Mouse (Mus musculus) Patski (cell line): ENCODE measurements around the gene Gm20388. TPM values are rescaled to one million over a fixed set of nuclear protein-coding genes. Genes with fewer than 3 reads are reported as not detected.
A peak's percentile ranks its signal among the peaks of the same experiment; 100 is the strongest.

Experiments used
- ATAC-seq: fragments of 100-300 bp; one replicate; pipeline ENCODE4 v1.8.0; 2021
- CTCF ChIA-PET: fragments of 350-600 bp; sonication (Branson Sonifier 250); formaldehyde crosslinking; loops from one replicate; lab custom pipeline; 2022; ENCODE audit warnings: inconsistent platforms; lab: Charles Lee
- POLR2A ChIA-PET: fragments of 350-600 bp; sonication (Branson Sonifier 250); formaldehyde crosslinking; loops from one replicate; lab custom pipeline; 2022; ENCODE audit warnings: antibody characterized with exemption, inconsistent platforms; lab: Charles Lee
- DNase-seq: peaks from one replicate; pipeline ENCODE4 v3.0.0-alpha.2; 2011; ENCODE audit warnings: low read depth, low spot score
- H3K27me3 ChIP-seq: fragments of 371-371 bp; one replicate; pipeline ENCODE4 v1.5.1; 2021
- CTCF ChIP-seq: fragments of 100-300 bp; IDR thresholded peaks from one replicate; pipeline ENCODE4 v1.5.1; 2021
- in situ Hi-C: fragments of 300-500 bp; cut with MboI; formaldehyde crosslinking; loops from 3 replicates; pipeline ENCODE4 v1.11.1; 2018; ENCODE audit warnings: low pct_unique_long_range_greater_than_20kb, mixed read lengths
- polyA plus RNA-seq: library from polyadenylated mRNA; unstranded; gene quantifications from one replicate; pipeline ENCODE4 v1.2.3, GENCODE M21; 2021

Gm20388 gene
- polyA plus RNA-seq, 1 experiment from 2014 or later: 86.7 TPM

- in situ Hi-C loops: no loop called here
- POLR2A ChIA-PET: interaction anchor here (0.6 kb wide), 1 partner anchor 643 kb away, joined by 3 read pairs; no protein-coding TSS in a partner anchor
- H3K27me3 ChIP-seq: no peaks in the 10 kb centered on the region
- no peak for ATAC-seq
- TF ChIP-seq CTCF: no peak
- no peak for DNase-seq
- CTCF ChIA-PET: interaction anchor here (1.3 kb wide), 1 partner anchor 40 kb away, joined by 3 read pairs; no protein-coding TSS in a partner anchor
Measured at GRCm38 (mm10) chr8:124184078-124184477, 4273.4 kb downstream of the Gm20388 start.

DNA sequence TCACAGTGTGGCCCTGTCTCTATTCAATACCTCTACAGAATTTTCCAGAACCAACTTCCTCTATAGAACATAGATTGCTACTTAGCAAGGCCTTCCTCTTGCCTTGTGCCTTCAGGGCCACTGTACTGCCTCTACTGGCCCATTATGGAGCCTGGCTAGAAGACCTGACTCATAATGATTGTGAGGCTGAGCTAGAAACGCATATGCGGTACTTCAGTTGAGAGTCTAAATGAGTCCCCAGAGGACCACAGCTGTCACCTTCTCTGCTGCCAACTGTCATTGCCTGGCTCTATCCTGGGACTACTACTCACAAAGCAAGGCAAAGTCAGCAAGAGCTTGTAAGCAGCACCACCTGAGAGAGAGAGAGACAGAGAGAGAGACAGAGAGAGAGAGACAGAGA, 4273.9 kb downstream of the Gm20388 start:
- POLR2A ChIA-PET: no interaction called here
- H3K27me3 ChIP-seq: no peaks in the 10 kb centered on the region
- no peak for DNase-seq
- in situ Hi-C loops: no loop called here
- CTCF ChIA-PET: interaction anchor here (1.1 to 1.5 kb wide), 4 partner anchors 8 to 162 kb away, joined by 3 to 4 read pairs (median 4); no protein-coding TSS in a partner anchor
- no peak for ATAC-seq
- no peak for TF ChIP-seq CTCF

DNA sequence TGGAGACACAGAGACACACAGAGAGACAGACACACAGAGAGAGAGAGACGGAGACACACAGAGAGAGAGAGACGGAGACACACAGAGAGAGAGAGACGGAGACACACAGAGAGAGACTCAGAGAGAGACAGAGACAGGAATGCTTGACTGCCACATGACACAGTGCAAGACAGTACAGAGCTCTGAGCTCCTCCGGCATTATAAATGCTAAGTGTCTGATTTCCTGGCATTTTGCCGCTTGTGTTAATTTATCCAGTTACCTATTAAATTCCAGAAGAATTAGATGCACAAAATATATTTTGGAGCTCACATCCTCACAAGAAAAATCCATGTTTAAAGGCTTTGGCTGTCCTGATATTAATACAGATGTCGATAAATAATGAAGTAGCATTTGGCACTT, 4274.4 kb downstream of the Gm20388 start:
- no peaks in the 10 kb centered on the region for H3K27me3 ChIP-seq
- ChIA-PET CTCF (interaction anchor here (0.9 to 1.5 kb wide), 6 partner anchors 9 to 162 kb away, joined by 3 to 4 read pairs (median 4); no protein-coding TSS in a partner anchor), POLR2A (no interaction called here)
- ATAC-seq (no peak), DNase-seq (no peak)
- TF ChIP-seq CTCF: no peak
- in situ Hi-C loops: no loop called here

GRCm38 (mm10) chr8:124190388-124190787, 4279.7 kb downstream of the Gm20388 start:
- DNase-seq: no peak
- CTCF ChIA-PET: interaction anchor here (1.2 kb wide), 1 partner anchor 156 kb away, joined by 3 read pairs; no protein-coding TSS in a partner anchor
- no peak for ATAC-seq
- in situ Hi-C loops: no loop called here
- POLR2A ChIA-PET: interaction anchor here (0.6 kb wide), 1 partner anchor 28 kb away, joined by 4 read pairs; no protein-coding TSS in a partner anchor
- TF ChIP-seq CTCF: no peak
- no peaks in the 10 kb centered on the region for H3K27me3 ChIP-seq

DNA sequence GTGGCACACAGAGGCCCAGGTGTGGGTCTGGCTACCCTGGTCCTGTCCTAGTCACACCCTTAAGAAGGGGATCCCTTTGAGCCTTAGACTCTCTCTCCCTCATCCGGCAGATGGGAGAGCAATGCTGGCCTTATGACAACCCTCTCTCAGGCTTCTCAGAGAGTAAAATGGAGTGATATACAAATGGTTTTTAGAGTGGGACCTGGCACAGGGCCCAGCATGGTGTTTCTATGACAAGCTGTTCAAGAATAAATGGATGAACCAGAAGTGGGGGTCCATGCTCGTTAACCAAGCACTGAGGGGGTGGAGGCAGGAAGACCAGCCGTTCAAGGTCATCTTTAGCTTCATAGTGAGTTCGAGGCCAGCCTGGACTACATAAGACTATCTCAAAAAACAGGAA, 4281.6 kb downstream of the Gm20388 start:
- no peak for DNase-seq
- ChIA-PET CTCF (no interaction called here), POLR2A (no interaction called here)
- no peak for ATAC-seq
- TF ChIP-seq CTCF: no peak
- no peaks in the 10 kb centered on the region for H3K27me3 ChIP-seq
- in situ Hi-C loops: no loop called here

DNA sequence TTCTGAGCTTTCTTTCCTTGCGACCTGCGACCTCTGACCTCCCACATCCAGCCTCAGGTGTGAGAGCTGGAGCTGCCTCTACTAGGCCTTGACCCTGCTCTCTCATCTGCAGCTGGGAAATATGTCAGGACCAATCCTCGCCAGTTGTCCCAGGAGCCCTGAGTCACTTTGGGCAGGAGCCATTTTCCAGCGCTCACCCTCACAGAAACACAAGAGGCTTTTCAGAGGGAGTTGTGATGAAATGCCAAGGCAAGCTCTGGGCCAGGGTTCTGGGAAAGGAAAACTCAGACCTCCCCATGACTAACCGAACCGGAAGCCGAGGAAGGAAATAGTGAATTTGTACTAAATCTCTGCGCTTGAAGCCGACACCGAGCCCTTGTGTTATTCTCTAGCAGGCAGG, 4282.3 kb downstream of the Gm20388 start:
- no peak for DNase-seq
- no peaks in the 10 kb centered on the region for H3K27me3 ChIP-seq
- in situ Hi-C loops: no loop called here

DNA sequence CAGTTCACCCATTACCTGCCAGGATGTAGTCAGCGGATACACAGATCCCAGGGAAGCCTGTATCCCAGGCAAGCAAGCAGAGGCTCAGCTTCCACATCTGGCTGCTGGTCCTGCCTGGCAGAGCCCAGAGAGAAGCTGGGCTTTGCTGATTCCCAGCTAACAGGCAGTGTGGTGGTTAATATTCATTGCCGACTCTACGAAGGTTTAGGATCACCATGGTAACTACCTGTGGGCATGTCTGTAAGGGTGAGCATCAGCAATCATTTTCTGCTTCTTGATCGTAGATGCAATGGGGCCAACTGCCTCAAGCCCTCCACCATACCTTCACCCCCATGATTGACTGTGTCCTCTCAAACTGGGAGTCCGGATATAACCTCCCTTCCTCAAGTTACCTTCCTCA, 4283.4 kb downstream of the Gm20388 start:
- POLR2A ChIA-PET: interaction anchor here (0.6 kb wide), 1 partner anchor 228 kb away, joined by 4 read pairs; no protein-coding TSS in a partner anchor
- in situ Hi-C loops: no loop called here
- H3K27me3 ChIP-seq: no peaks in the 10 kb centered on the region

More for the DNA sequence above, 4282.3 kb downstream of the Gm20388 start:
- no peak for TF ChIP-seq CTCF
- ChIA-PET CTCF (no interaction called here), POLR2A (no interaction called here)
- no peak for ATAC-seq

GRCm38 (mm10) chr8:124196195-124196594, 4285.6 kb downstream of the Gm20388 start:
- CTCF ChIA-PET: interaction anchor here (0.9 to 2.1 kb wide), 3 partner anchors 8 to 55 kb away, joined by 3 to 5 read pairs (median 3); no protein-coding TSS in a partner anchor
- ATAC-seq (peak; percentile 87), DNase-seq (peak; percentile 83)
- in situ Hi-C loops: no loop called here
- POLR2A ChIA-PET: no interaction called here
- no peak for TF ChIP-seq CTCF
- H3K27me3 ChIP-seq: no peaks in the 10 kb centered on the region

More for the DNA sequence above, 4283.4 kb downstream of the Gm20388 start:
- no peak for DNase-seq
- no peak for ATAC-seq
- TF ChIP-seq CTCF: no peak
- CTCF ChIA-PET: interaction anchor here (0.6 kb wide), 1 partner anchor 18 kb away, joined by 3 read pairs; no protein-coding TSS in a partner anchor

- DNase-seq (no peak), ATAC-seq (no peak)
- no peaks in the 10 kb centered on the region for H3K27me3 ChIP-seq
- ChIA-PET CTCF (interaction anchor here (0.9 to 2.1 kb wide), 3 partner anchors 9 to 55 kb away, joined by 3 to 5 read pairs (median 3); no protein-coding TSS in a partner anchor), POLR2A (no interaction called here)
- TF ChIP-seq CTCF: no peak
- in situ Hi-C loops: no loop called here
Measured at GRCm38 (mm10) chr8:124196797-124197196, 4286.2 kb downstream of the Gm20388 start.

GRCm38 (mm10) chr8:124198230-124198629, 4287.6 kb downstream of the Gm20388 start:
- no peak for DNase-seq
- no peak for ATAC-seq
- no peak for TF ChIP-seq CTCF
- in situ Hi-C loops: no loop called here
- H3K27me3 ChIP-seq: no peaks in the 10 kb centered on the region
- CTCF ChIA-PET: interaction anchor here (1.0 to 2.1 kb wide), 2 partner anchors 10 to 12 kb away, joined by 3 to 5 read pairs; no protein-coding TSS in a partner anchor
- POLR2A ChIA-PET: no interaction called here

DNA sequence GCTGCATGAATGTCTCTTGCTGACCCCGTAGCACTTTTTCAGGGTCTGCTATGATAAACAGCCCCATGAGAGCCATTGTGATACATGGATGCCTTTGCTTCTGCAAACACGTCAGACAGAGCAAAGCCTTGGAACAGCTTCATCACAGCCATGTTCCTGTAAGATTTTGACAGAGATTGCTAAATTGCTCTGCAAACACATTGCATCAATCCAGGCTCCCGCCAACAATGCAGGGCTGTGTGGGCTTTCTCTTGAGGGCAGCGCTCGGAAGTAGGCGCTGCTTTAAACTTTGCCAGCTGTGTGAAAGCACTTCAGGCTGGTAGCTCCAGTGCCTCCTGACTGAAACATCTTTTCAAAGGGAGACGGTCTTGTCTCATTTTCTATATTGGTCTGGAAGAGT, 4289.8 kb downstream of the Gm20388 start:
- CTCF ChIA-PET: interaction anchor here (1.7 kb wide), 1 partner anchor 10 kb away, joined by 6 read pairs; no protein-coding TSS in a partner anchor
- in situ Hi-C loops: no loop called here

More for the DNA sequence above, 4289.8 kb downstream of the Gm20388 start:
- H3K27me3 ChIP-seq: no peaks in the 10 kb centered on the region
- no peak for TF ChIP-seq CTCF
- DNase-seq (no peak), ATAC-seq (no peak)
- POLR2A ChIA-PET: no interaction called here
